Mouse (Mus musculus): ENCODE measurements around the gene Sorbs2.

Sorbs2 gene

GRCm38 (mm10) chr8:45579714-45580543, 72.3 kb downstream of the Sorbs2 start:
- DNase-seq: no peak

GRCm38 (mm10) chr8:45580544-45580866, 72.9 kb downstream of the Sorbs2 start:
- DNase-seq: no peak

DNA sequence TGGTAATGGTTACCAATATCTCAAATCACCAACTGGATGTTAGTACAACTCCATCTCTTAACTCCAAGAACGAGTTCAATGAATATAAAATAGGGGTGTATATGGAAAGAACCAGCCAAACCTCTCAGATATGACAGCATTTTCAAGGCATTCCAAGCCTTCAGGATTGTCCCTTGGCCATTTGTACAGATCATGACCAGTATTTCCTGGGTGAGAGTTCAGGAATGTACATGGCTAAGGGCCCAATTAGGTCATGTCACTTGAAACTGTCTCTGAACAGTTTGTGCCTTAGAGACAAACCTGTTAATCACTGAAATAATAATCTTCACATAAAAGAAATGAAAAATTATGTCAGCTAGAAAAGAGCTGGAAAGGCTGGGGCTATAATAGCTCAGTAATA, 76.3 kb downstream of the Sorbs2 start:
- DNase-seq: no peak

GRCm38 (mm10) chr8:45584390-45585052, 76.9 kb downstream of the Sorbs2 start:
- no peak for DNase-seq

DNA sequence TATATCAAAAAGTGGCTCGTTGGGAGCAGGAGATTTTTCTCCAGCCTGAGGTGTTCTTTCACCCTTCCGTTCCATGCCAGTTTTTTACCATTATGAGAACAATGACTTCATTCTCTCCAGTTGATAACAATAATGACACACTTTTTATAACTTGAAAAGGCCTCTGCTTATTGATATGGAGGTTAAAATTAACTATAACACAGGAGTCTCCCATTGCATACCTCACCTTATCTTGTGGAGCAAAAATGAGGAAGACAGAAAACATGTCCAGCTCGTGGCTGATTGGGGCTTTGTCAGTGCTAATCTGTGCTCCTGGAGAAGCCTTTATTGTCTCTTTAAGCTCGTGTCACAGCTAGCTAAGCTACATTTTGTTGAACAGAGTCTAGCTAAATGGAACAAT, 77.6 kb downstream of the Sorbs2 start:
- DNase-seq: no peak

- DNase-seq: no peak
These were observed 79.4 kb downstream of the Sorbs2 start for GRCm38 (mm10) chr8:45587011-45587410.

DNA sequence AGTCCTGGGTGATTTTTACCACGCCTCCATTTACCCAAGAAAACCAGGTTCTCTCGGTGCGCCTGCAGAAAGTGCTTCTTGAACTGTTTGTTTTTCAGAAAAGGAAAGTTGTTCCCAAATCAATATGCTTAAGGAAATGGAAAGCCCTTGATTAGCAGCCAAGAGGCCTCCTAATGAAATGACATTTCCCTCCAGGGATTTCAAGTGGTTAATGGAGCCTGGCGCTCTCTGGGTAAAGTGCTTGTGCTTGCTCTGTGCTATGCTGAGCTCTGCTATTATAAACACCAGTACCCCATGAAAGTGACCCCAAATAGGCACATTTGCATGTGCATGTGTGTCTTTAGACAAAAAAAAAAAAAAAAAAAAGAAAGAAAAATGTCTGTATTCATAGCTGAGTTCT, 84.3 kb downstream of the Sorbs2 start:
- DNase-seq: no peak

GRCm38 (mm10) chr8:45593711-45594110, 86.1 kb downstream of the Sorbs2 start:
- no peak for DNase-seq

- DNase-seq: no peak
These were observed 88.4 kb downstream of the Sorbs2 start for GRCm38 (mm10) chr8:45595983-45596382.

DNA sequence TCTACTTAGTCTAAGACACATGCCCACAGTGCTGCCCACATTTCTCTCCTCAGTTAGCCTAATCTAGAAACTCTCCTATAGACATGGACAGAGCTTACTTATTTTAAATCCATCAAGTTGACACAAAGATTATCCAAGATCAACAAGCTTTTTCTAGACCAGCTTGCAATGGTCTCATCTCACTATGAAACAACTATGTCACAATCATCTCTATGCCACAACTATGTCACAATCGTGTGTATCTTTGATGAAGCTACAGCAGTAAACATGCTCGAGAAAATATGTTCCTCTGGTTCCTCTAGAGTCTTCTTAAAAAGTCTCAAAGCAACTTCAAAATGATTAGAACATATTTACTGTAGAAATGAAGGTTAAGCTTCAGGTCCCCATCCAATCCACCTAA, 89.0 kb downstream of the Sorbs2 start:
- no peak for DNase-seq

GRCm38 (mm10) chr8:45597631-45598420, 90.2 kb downstream of the Sorbs2 start:
- no peak for DNase-seq

DNA sequence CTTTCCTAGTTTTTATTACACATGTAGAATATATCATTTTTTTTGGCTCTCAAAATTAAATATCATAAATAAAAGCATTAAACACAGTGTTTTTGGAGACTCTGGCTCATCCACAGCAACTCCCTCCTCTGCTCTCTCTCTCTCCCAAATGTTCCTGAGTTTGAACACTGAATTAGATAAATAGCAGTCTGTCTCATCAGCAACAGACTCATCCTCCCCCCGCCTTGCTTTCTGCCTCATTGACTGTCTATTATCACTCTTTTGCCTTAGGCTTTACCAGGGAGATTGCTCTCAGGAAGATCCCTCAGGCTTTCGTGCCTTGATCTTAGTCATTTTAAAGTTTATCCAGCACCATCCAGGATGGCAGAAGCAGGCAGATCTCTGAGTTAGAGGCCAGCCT, 91.3 kb downstream of the Sorbs2 start:
- DNase-seq: no peak

- DNase-seq: no peak
These were observed 94.4 kb downstream of the Sorbs2 start for GRCm38 (mm10) chr8:45602019-45602418.

GRCm38 (mm10) chr8:45605419-45605818, 97.8 kb downstream of the Sorbs2 start:
- no peak for DNase-seq

DNA sequence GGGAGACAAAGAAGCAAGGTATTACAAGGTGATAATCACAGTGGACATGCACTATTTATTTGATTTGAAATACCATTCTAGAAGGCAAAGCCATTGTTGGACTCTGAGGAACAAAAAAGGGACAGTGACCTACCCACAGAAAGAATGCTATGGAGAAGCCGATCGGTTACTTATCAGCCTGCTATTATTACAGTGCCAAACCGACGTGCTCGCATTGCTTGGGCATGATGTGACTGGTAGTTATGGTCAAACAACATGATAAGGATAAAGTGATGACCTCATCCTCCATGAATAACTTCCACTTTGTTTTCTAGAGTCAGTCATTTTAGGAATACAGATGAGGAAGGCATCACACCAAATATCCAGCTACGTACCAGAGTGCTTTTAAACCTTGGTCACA, 99.4 kb downstream of the Sorbs2 start:
- no peak for DNase-seq

DNA sequence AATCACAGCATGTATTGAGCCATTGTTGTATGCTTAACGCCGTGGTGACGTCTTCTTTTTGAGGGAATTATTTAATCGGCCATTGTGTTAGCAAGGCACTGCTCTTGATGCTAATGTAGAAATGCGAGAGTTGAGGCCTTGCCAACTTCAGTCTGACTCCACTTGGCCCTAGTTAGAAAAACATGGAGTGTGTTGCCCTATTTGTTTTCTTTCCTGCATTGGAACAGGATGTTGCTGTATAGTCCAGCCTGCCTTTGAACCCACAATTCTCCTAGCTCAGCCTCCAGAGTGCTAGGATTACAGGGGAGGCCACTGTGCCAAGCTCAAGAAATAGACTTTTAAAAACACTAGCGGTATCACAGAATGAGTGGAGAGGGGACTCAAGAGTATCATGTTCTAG, 100.8 kb downstream of the Sorbs2 start:
- no peak for DNase-seq

DNA sequence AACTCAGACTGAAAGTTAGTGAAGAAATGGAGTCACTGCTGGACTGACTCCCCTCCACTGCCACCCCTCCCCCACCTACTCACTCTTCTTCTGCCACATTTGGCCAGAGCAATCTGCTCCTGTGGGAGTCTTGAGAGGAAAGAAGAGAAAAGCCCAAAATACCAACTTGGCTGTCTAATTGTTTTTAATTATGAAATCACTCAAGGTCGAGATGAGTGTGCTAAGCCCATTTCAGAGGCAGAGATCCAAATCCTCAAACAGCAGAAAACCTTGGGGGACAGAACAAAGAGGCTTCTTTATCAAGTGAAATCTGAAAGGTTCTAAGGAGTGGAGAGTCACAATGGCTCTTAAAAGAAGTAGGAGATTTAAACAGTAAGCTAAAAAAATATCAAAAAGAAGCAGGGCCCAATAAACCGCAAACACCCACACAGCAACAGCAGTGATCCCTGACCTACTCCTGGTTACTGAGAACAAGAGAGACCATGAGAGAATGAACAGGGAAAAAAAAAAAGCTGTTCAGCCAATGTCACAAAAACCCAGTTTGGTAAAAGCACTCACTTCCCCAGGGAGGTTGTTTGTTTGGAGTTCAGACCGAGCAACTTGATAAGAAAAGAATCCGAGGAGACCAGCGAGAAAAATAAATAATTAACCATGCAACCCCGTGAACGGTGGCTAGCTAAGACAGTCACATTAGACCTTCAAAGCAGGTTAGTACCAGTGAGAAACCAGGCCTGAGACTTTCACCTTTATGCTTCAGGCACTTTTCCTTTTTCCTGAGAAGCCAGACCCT, 103.0 kb downstream of the Sorbs2 start:
- DNase-seq: no peak

- no peak for DNase-seq
These were observed 103.7 kb downstream of the Sorbs2 start for GRCm38 (mm10) chr8:45611320-45611719.

DNA sequence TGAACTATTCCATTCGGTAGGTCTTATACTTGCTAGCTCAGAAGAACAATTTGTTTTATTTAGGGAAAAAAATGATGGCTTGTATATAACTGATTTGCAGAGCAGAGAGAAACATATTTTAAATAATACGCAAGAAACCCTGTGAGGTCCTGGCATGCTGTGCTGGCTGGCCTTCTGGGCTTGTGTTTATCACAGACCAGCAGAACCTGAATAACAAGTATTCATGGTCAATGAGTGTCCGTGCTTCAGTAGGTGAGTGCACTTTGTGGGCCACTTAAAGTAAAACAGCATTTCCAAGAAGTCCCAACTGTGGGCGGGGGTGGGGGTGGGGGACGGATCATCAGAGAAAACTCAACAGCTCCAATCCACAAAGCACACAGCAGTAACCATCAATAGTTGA, 107.0 kb downstream of the Sorbs2 start:
- DNase-seq: no peak

- DNase-seq: no peak
These were observed 107.5 kb downstream of the Sorbs2 start for GRCm38 (mm10) chr8:45615050-45615449.

GRCm38 (mm10) chr8:45615551-45615950, 108.0 kb downstream of the Sorbs2 start:
- no peak for DNase-seq

DNA sequence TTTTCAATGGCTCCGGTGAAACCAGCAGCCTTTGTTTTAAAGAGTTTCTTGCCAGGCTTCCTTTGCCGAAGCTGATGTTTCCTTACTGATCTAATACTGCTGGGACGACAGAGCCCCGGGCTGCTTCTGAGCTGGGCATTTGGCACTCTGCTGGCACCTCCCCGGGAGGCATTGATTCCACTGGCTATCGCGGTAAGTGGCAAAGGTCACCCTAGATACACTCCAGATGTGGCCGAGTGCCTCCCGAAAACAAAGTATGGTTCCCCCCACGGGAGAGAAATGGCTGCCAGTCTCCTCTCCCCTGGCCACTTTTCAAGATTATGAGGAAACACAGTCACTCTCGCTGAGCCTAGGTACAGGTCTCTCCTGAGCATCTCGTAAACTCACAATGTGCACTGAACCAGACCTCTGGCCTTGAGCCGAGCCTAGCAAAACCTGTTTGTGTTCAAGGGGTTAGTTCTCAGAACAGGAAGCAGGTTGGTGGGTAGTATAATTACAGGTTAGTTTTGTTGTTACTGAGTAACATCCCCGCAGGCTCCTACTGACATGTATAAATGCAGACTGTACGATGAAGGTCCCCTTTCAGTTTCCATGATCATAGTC, 114.1 kb downstream of the Sorbs2 start:
- DNase-seq: no peak

- DNase-seq: no peak
These were observed 118.8 kb downstream of the Sorbs2 start for GRCm38 (mm10) chr8:45626406-45626805.
